Mouse (Mus musculus): ENCODE data around the gene Six3. TPM values are rescaled to one million over a fixed set of nuclear protein-coding genes. Genes with fewer than 3 reads are reported as not detected.
A peak's percentile ranks its signal among the peaks of the same experiment; 100 is the strongest.

Gene Six3
- polyA plus RNA-seq, 1 experiment = not detected

DNA sequence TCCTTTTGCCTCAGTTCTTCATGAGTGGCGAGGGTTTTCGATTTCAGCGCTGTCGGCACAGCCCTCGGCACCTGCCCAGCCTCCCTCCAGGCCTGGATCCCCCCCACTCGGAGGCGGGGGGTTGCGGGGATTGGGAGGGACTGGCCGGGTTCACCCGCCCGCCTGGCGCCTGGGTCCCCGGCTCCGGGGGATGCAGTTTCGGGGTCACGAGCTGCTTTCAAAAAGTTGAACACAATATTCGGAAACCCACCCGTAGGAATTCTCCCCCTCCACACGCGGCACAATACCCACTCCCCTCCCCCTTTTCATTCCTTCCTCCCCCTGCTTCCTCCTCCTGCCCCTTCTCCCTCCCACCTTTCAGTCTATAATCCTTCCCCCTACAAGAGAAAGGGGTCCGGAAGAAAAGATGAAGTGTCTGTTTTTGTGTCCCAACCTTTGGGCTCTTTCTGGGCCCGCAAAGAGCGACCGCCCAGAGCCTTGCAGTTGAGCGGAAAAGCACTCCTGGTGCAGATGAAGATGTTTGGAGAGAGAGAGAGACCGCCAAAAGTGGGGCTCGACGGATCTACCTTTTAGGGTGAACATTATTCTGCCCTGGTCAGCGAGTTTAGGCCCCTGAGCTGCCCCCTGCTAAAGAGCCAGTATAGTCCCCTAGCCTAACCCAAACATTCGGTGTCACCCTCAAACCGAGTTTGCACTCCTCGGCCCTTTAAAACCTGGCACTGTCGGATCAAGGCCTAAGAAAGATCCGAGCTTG is 5.1 kb downstream of the Six3 start:
- TF ChIP-seq POLR2A (IDR thresholded peaks at IDR 0.05; ENCODE audit: control insufficient read depth, low read depth, low read length) (no peak), CTCF (IDR thresholded peaks at IDR 0.05; ENCODE audit: control insufficient read depth, insufficient read depth, insufficient replicate concordance, low read depth, low read length) (no peak)
- no peak overlapping the region for H3K27ac ChIP-seq (ENCODE audit: control insufficient read depth, insufficient read depth, low read depth, low read length)
- H3K4me1 ChIP-seq (ENCODE audit: control insufficient read depth, insufficient read depth, low read length) = peaks cover 4% of the 10 kb centered on the region; the same call in 1 of the 2 replicates
- H3K4me3 ChIP-seq (ENCODE audit: control insufficient read depth, low read depth, low read length) = no peak overlapping the region
- no peaks in the 10 kb centered on the region for H3K36me3 ChIP-seq (ENCODE audit: control insufficient read depth, insufficient read depth, low read length)
- peaks cover 7% of the 10 kb centered on the region; the same call in 1 of the 2 replicates for H3K27me3 ChIP-seq (ENCODE audit: control insufficient read depth, insufficient read depth, low read length)

DNA sequence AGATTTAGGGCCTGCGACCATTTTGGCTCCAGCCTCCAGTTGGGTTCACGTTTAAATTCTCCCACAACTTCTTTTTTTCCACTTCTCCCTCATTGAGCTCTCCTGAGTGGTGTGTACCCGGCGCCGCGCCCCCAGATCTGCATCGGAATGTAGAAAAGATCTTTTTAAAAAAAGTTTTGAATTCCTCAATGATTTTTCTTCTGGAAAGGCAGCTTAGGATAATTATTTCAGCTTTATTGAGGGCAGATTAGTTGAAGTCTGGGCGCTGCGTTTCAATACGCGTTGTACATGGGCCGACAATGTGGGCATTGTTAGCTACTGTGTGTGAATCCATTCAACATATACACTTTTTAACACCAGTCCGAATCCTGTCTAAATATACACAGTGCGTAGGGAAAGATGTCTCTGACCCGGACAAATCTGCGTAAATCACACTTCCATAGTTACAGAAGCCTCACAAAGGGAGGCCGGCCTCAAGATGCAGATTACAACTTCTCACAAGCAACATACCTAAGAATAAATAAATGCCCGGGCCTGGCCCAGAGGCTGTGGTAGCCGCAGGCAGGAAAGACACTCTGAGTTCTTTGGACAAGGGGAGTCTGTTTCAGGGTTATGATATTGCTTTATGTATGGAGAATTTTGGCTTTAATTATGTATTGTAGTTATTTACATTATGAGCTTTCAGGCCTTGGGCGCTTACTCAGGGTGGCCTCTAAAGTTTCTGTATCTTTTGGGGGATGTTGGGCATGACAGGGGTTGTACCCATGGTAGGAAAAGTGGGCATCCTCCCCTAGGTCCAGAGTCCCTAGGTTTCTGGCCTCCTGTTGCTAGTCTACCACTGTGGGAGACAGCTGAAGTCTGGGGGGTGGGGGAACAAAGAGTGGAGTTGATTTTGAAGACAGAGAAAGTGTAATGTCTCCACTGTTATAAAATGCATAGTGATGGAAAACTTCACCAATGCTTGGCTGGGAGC is 6.0 kb downstream of the Six3 start:
- H3K27ac ChIP-seq (ENCODE audit: control insufficient read depth, insufficient read depth, low read depth, low read length) = no peak overlapping the region
- H3K4me3 ChIP-seq (ENCODE audit: control insufficient read depth, low read depth, low read length) = no peak overlapping the region
- TF ChIP-seq POLR2A (IDR thresholded peaks at IDR 0.05; ENCODE audit: control insufficient read depth, low read depth, low read length) = no peak
- no peak for TF ChIP-seq CTCF (IDR thresholded peaks at IDR 0.05; ENCODE audit: control insufficient read depth, insufficient read depth, insufficient replicate concordance, low read depth, low read length)
- peaks cover 5% of the 10 kb centered on the region; the same call in 1 of the 2 replicates for H3K4me1 ChIP-seq (ENCODE audit: control insufficient read depth, insufficient read depth, low read length)
- H3K36me3 ChIP-seq (ENCODE audit: control insufficient read depth, insufficient read depth, low read length) = no peaks in the 10 kb centered on the region
- H3K27me3 ChIP-seq (ENCODE audit: control insufficient read depth, insufficient read depth, low read length) = peaks cover 7% of the 10 kb centered on the region; the same call in 1 of the 2 replicates

DNA sequence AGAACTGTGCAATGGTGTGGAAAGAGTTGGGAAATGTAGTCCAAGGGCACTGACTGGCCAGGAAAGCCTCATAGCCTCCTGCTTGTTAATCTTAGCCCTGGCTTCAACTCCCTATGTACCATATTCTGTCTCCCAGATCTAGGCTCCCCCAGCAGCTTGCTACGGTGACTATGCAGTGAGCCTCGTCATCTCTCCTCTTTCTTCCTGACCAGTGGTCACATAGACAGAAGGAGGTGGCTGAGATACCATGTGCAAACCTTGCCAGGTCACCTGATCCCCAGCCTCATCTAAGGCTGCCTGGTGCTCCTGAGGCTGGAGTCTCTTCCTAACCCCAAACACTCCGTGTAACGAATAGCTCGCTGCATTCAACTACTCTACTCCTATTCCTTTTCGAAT is 6.7 kb downstream of the Six3 start:
- Histone ChIP-seq H3K27me3 (ENCODE audit: control insufficient read depth, insufficient read depth, low read length) (peaks cover 9% of the 10 kb centered on the region), H3K36me3 (ENCODE audit: control insufficient read depth, insufficient read depth, low read length) (no peaks in the 10 kb centered on the region), H3K4me3 (ENCODE audit: control insufficient read depth, low read depth, low read length) (no peak overlapping the region), H3K4me1 (ENCODE audit: control insufficient read depth, insufficient read depth, low read length) (peaks cover 5% of the 10 kb centered on the region; the same call in 1 of the 2 replicates), H3K27ac (ENCODE audit: control insufficient read depth, insufficient read depth, low read depth, low read length) (no peak overlapping the region)
- TF ChIP-seq POLR2A (IDR thresholded peaks at IDR 0.05; ENCODE audit: control insufficient read depth, low read depth, low read length) = no peak
- TF ChIP-seq CTCF (IDR thresholded peaks at IDR 0.05; ENCODE audit: control insufficient read depth, insufficient read depth, insufficient replicate concordance, low read depth, low read length) = no peak

DNA sequence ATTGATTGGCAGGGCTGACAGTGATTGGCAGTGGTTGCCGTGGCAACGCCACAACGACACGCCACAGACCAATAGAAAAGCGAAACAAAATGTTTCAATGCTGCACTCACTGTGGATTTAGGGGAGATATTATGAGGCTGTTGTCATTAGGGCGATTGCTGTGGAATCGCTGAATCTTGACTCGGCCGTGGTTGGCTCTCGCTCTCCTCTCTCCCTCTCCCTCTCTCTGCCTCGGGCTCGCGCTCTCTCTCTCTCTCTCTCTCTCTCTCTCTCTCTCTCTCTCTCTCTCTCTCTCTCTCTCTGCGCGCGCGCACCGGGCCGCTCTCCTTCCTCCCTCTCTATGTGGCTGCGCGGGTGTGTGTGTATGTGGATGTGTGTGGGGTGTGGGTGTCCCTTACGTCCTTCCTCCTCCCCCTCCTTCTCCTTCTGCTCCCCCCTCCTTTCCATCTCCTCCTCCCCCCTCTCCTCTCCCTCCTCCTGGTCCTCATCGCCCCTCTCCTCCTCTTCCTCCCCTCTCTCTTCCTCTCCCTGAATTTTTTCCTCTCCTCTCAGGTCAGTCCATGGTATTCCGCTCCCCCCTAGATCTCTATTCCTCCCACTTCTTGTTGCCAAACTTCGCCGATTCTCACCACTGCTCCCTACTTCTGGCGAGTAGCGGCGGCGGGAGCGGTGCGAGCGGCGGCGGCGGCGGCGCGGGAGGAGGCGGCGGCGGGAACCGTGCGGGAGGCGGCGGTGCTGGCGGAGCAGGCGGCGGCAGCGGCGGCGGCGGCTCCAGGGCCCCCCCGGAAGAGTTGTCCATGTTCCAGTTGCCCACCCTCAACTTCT is 7.5 kb downstream of the Six3 start:
- Histone ChIP-seq H3K27ac (ENCODE audit: control insufficient read depth, insufficient read depth, low read depth, low read length) (no peak overlapping the region), H3K4me3 (ENCODE audit: control insufficient read depth, low read depth, low read length) (peak overlapping the region; percentile 58), H3K4me1 (ENCODE audit: control insufficient read depth, insufficient read depth, low read length) (peaks cover 7% of the 10 kb centered on the region), H3K36me3 (ENCODE audit: control insufficient read depth, insufficient read depth, low read length) (no peaks in the 10 kb centered on the region), H3K27me3 (ENCODE audit: control insufficient read depth, insufficient read depth, low read length) (peaks cover 12% of the 10 kb centered on the region)
- TF ChIP-seq CTCF (IDR thresholded peaks at IDR 0.05; ENCODE audit: control insufficient read depth, insufficient read depth, insufficient replicate concordance, low read depth, low read length) (no peak), POLR2A (IDR thresholded peaks at IDR 0.05; ENCODE audit: control insufficient read depth, low read depth, low read length) (no peak)

DNA sequence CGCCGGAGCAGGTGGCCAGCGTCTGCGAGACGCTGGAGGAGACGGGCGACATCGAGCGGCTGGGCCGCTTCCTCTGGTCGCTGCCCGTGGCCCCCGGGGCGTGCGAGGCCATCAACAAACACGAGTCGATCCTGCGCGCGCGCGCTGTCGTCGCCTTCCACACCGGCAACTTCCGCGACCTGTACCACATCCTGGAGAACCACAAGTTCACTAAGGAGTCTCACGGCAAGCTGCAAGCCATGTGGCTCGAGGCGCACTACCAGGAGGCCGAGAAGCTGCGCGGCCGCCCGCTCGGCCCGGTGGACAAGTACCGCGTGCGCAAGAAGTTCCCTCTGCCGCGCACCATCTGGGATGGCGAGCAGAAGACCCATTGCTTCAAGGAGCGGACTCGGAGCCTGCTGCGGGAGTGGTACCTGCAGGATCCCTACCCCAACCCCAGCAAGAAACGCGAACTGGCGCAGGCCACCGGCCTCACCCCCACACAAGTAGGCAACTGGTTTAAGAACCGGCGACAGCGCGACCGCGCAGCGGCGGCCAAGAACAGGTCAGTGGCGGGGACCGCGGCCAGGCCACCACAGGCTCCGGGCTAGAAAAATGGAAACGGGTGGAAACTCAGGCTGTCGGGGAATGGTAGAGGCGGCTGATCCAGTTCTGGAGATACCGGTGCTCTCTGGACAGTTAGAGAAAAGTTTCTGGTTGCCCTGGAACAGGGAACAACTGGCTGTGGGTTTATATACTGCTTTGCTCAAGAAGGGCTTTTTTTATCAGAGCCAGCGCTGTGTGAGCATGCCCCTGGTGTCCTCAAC is 8.3 kb downstream of the Six3 start:
- H3K4me3 ChIP-seq (ENCODE audit: control insufficient read depth, low read depth, low read length) = peak overlapping the region; percentile 58
- H3K27me3 ChIP-seq (ENCODE audit: control insufficient read depth, insufficient read depth, low read length) = peaks cover 11% of the 10 kb centered on the region
- TF ChIP-seq POLR2A (IDR thresholded peaks at IDR 0.05; ENCODE audit: control insufficient read depth, low read depth, low read length) = no peak
- no peak for TF ChIP-seq CTCF (IDR thresholded peaks at IDR 0.05; ENCODE audit: control insufficient read depth, insufficient read depth, insufficient replicate concordance, low read depth, low read length)
- no peaks in the 10 kb centered on the region for H3K36me3 ChIP-seq (ENCODE audit: control insufficient read depth, insufficient read depth, low read length)
- no peak overlapping the region for H3K27ac ChIP-seq (ENCODE audit: control insufficient read depth, insufficient read depth, low read depth, low read length)
- H3K4me1 ChIP-seq (ENCODE audit: control insufficient read depth, insufficient read depth, low read length) = peaks cover 9% of the 10 kb centered on the region

DNA sequence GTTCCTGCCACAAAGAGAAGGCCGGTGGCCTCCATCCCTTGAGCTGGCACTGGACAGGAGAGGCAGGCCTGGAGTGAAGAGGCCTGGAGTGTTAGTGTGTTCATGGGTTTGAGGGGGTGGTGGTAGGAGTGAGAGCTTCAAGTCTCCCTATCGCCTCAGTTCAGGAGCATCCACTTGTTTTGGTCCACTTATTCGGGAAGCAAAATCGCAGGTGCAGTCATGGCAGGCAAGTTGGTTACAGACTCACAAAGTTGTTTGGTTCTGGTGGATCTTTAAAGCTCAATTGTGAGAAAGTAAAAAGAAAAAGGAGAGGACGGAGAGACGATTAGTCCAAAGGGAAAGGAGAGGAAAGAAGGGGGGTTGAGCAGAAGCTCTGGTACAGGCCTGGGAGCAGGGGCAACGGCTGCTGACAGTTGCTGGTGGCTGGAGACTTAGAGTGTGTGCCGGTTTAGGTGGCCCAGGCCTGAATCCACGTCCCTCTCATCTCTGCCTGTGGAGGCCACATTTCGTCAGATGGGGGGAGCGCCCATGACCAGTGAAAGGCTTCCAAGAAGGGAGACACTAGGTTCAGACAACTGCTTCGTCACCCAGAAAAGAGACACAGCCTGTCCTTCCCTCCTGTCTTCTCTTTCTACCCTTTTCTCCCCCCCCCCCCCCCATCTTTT is 9.2 kb downstream of the Six3 start:
- no peak overlapping the region for H3K4me3 ChIP-seq (ENCODE audit: control insufficient read depth, low read depth, low read length)

More for the DNA sequence above, 9.2 kb downstream of the Six3 start:
- Histone ChIP-seq H3K4me1 (ENCODE audit: control insufficient read depth, insufficient read depth, low read length) (peaks cover 9% of the 10 kb centered on the region), H3K27me3 (ENCODE audit: control insufficient read depth, insufficient read depth, low read length) (peaks cover 8% of the 10 kb centered on the region), H3K36me3 (ENCODE audit: control insufficient read depth, insufficient read depth, low read length) (no peaks in the 10 kb centered on the region), H3K27ac (ENCODE audit: control insufficient read depth, insufficient read depth, low read depth, low read length) (no peak overlapping the region)
- no peak for TF ChIP-seq POLR2A (IDR thresholded peaks at IDR 0.05; ENCODE audit: control insufficient read depth, low read depth, low read length)

Data from testis, adult 2 months (tissue).